Mouse (Mus musculus): Measurements from ENCODE around the gene Ubr2.

DNA sequence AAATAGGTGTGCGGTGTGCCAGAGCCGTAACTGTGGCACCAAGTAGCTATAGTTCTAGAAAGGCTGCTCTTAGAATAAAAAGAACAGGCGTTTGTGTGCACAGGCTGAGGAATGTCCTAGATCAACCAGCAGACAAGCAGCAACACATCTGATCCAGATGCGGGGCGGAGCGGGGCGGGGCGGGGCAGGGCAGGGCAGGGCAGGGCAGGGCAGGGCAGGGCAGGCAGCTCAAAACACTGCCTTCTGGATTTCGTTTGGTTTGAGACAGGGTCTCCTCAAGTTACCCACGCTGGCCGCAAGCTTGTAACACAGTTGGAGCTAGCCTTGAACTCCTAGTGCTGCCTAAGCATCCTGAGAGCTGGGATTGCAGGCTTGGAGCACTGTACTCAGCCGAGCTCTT is 81.1 kb downstream of the Ubr2 start:
- TF ChIP-seq CTCF (IDR thresholded peaks at IDR 0.05; ENCODE audit: low read depth, low read length): no peak
- no peak for TF ChIP-seq EP300 (IDR thresholded peaks at IDR 0.05; ENCODE audit: insufficient read depth, low read depth, low read length)
